Mouse (Mus musculus) heart, embryonic 16.5 days (tissue): ENCODE results near the gene 4930579F01Rik. TPM values are rescaled to one million over a fixed set of nuclear protein-coding genes. Genes with fewer than 3 reads are reported as not detected.

Experiments
- ATAC-seq: fragments of 200-750 bp; cut with Nextera tagmentation; replicated peaks from 2 replicates; pipeline ENCODE4 v1.8.0; 2017; ENCODE audit warnings: moderate number of reproducible peaks; ENCODE audit not compliant: insufficient read depth, low FRiP score; ENCODE audit errors: extremely low read depth
- H3K27ac ChIP-seq: fragments of 300-500 bp; sonication (generic); 2 replicates; pipeline ENCODE4 v1.5.1; 2014; ENCODE audit warnings: mild to moderate bottlenecking, low read length, control low read depth, moderate library complexity
- H3K27me3 ChIP-seq: fragments of 300-500 bp; sonication (generic); 2 replicates; pipeline ENCODE4 v1.6.1; 2014; ENCODE audit warnings: low read length, mixed read lengths; ENCODE audit not compliant: control insufficient read depth, insufficient read depth
- H3K36me3 ChIP-seq: fragments of 300-500 bp; sonication (generic); 2 replicates; pipeline ENCODE4 v1.6.1; 2014; ENCODE audit not compliant: control insufficient read depth, insufficient read depth
- H3K4me1 ChIP-seq: fragments of 300-500 bp; sonication (generic); 2 replicates; pipeline ENCODE4 v1.6.1; 2014; ENCODE audit warnings: low read length, mixed read lengths; ENCODE audit not compliant: control insufficient read depth, insufficient read depth
- H3K4me2 ChIP-seq: fragments of 300-500 bp; sonication (generic); 2 replicates; pipeline ENCODE4 v1.6.1; 2014; ENCODE audit warnings: low read depth, mild to moderate bottlenecking, control low read depth, low read length
- H3K4me3 ChIP-seq: fragments of 300-500 bp; sonication (generic); 2 replicates; pipeline ENCODE4 v1.5.1; 2014; ENCODE audit warnings: mild to moderate bottlenecking, control low read depth, low read length
- H3K9ac ChIP-seq: fragments of 300-500 bp; sonication (generic); 2 replicates; pipeline ENCODE4 v1.6.1; 2014; ENCODE audit warnings: low read length, control low read depth
- H3K9me3 ChIP-seq: fragments of 300-500 bp; sonication (generic); replicated peaks from 2 replicates; pipeline ENCODE4 v1.6.1; 2016; ENCODE audit warnings: low read length; ENCODE audit not compliant: control insufficient read depth
- WGBS: fragments of 180-500 bp; shearing (Covaris S2); extraction: QIAGEN DNeasy Blood & Tissue Kit; methylation state at CpG from one replicate; pipeline ENCODE4 v1.1.7; 2014; 5-methylcytosine and 5-hydroxymethylcytosine counted together
- polyA plus RNA-seq: library from polyadenylated mRNA; unstranded; fragments of >200 nt; fragmentation: Nextera tagmentation; extraction: Ambion mirVana; gene quantifications from 2 replicates; pipeline ENCODE4 v1.2.1, GENCODE M21; 2015

Gene 4930579F01Rik
- polyA plus RNA-seq, 1 experiment from 2014 or later = not detected

- no peak for ATAC-seq
- WGBS = 37% methylated on average over 5 of the region's 5 CpGs
Observed at GRCm38 (mm10) chr3:138222952-138223351, 29.3 kb upstream of the 4930579F01Rik start.

DNA sequence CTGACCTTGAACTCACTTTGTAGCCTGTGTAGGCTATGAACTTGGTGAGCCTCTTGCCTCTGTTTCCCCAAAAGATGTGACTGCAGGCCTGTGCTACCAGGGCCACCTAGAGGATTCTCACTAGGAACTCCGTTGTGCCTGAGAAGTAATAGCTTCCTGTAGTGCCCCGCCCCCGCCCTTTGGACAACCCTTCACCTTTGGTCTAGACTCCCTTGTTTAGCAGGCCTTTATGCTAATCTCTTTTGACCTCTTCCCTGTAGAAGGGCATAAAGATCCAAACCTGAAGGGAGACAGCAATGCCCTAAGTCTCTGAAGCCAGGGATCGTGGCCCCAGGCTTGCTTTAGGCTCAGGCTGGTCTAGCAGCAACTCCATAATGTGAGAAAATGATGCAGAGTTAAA is 28.9 kb upstream of the 4930579F01Rik start:
- Histone ChIP-seq H3K27me3 (no peaks in the 10 kb centered on the region), H3K4me1 (no peaks in the 10 kb centered on the region), H3K4me3 (no peak overlapping the region), H3K4me2 (no peak overlapping the region), H3K9me3 (no peaks in the 10 kb centered on the region), H3K27ac (no peak overlapping the region), H3K36me3 (no peaks in the 10 kb centered on the region), H3K9ac (no peak overlapping the region)
- 62% methylated on average over 4 of the region's 4 CpGs for WGBS
- ATAC-seq = no peak

More at GRCm38 (mm10) chr3:138222952-138223351, 29.3 kb upstream of the 4930579F01Rik start:
- Histone ChIP-seq H3K27me3 (no peaks in the 10 kb centered on the region), H3K9me3 (no peaks in the 10 kb centered on the region), H3K4me3 (no peak overlapping the region), H3K36me3 (no peaks in the 10 kb centered on the region), H3K4me1 (no peaks in the 10 kb centered on the region), H3K9ac (no peak overlapping the region), H3K4me2 (no peak overlapping the region), H3K27ac (no peak overlapping the region)

- H3K9me3 ChIP-seq = no peaks in the 10 kb centered on the region
- no peaks in the 10 kb centered on the region for H3K27me3 ChIP-seq
- ATAC-seq = no peak
- H3K27ac ChIP-seq = no peak overlapping the region
- no peaks in the 10 kb centered on the region for H3K36me3 ChIP-seq
- no peak overlapping the region for H3K4me2 ChIP-seq
- no peaks in the 10 kb centered on the region for H3K4me1 ChIP-seq
- no peak overlapping the region for H3K9ac ChIP-seq
- WGBS = 85% methylated on average over 11 of the region's 11 CpGs
- no peak overlapping the region for H3K4me3 ChIP-seq
Observed at GRCm38 (mm10) chr3:138221116-138221515, 27.5 kb upstream of the 4930579F01Rik start.

GRCm38 (mm10) chr3:138217631-138218264 is 24.1 kb upstream of the 4930579F01Rik start, which contains the start of gene Adh7:
Gene Adh7, plus strand, starts transcription at chr3:138217760.
- Histone ChIP-seq H3K4me3 (no peak within 1 kb of the TSS), H3K36me3 (no peaks in the 10 kb centered on the region), H3K9me3 (no peaks in the 10 kb centered on the region), H3K4me2 (no peak within 1 kb of the TSS), H3K9ac (no peak within 1 kb of the TSS), H3K27ac (no peak within 1 kb of the TSS), H3K27me3 (no peaks in the 10 kb centered on the region), H3K4me1 (no peaks in the 10 kb centered on the region)
- WGBS = 71% methylated on average over 10 of the region's 10 CpGs
- no peak for ATAC-seq

GRCm38 (mm10) chr3:138216091-138216490 is 22.5 kb upstream of the 4930579F01Rik start:
- Histone ChIP-seq H3K9ac (no peak overlapping the region), H3K4me1 (no peaks in the 10 kb centered on the region), H3K27me3 (no peaks in the 10 kb centered on the region), H3K9me3 (no peaks in the 10 kb centered on the region), H3K27ac (no peak overlapping the region), H3K4me3 (no peak overlapping the region), H3K36me3 (no peaks in the 10 kb centered on the region), H3K4me2 (no peak overlapping the region)
- no peak for ATAC-seq
- WGBS = 81% methylated on average over 8 of the region's 8 CpGs

GRCm38 (mm10) chr3:138215395-138215989 is 21.9 kb upstream of the 4930579F01Rik start:
- no peaks in the 10 kb centered on the region for H3K4me1 ChIP-seq
- H3K27ac ChIP-seq = no peak overlapping the region
- no peak overlapping the region for H3K4me3 ChIP-seq
- no peaks in the 10 kb centered on the region for H3K9me3 ChIP-seq
- no peak overlapping the region for H3K9ac ChIP-seq
- no peaks in the 10 kb centered on the region for H3K27me3 ChIP-seq
- no peak overlapping the region for H3K4me2 ChIP-seq
- H3K36me3 ChIP-seq = no peaks in the 10 kb centered on the region
- ATAC-seq = no peak
- WGBS = 57% methylated on average over 11 of the region's 11 CpGs

DNA sequence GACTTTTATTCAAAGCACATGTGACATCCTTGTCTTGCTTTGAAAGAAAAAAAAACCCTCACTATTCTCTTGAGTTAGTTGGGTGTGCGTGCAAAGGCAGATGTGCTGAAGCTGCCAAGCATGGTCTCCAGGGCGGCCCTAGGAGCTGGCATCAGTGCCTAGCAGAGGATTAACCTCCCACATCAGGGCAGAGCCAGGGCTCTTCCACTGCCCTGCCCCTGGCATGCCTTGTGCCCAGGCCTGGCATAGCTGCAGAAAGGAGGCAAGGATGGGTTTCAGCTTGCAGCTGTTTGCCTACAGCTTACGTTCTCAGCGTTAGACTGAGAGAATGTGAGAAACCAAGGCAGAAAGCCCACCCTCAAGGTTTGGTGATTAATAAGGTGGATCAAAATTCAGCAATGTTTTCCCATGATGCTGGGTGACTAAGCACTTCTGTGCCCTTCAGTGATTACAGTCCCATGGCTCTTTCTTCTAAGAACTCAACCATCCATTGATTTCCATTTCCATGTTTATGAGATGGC is 18.9 kb upstream of the 4930579F01Rik start:
- Histone ChIP-seq H3K9me3 (no peaks in the 10 kb centered on the region), H3K27me3 (no peaks in the 10 kb centered on the region)

DNA sequence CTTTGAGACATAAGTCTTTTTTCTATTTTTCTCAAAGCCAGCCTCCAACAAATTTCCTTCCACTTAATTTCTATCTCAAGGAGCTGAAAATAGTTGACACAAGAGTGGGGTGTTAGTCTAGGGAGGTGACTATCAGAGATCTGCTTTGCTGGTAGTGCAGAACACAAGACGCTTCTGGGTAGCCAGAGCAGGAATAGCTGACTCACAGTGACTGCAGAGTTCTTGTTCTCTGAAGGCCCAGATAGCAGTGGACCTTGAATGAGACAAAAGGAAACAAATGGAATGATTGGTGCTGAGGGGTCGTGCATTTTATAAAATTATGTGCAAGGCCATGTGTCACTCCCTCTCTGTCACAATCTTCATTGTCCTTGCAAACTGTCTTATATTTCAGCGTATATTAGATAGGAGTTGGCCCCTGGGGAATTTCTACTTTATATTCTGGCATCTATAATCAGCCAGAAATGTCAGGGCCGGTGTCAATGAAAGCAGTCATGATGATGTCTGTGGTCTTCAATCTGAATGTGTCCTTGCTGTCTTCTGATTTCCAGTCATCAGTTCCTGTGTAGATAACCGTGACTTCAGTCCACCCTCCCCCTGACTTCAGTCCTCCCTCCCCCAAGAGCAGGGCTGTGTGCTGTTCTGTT is 16.9 kb upstream of the 4930579F01Rik start:
- Histone ChIP-seq H3K36me3 (no peaks in the 10 kb centered on the region), H3K9ac (no peak overlapping the region), H3K27ac (no peak overlapping the region), H3K4me2 (no peak overlapping the region), H3K27me3 (no peaks in the 10 kb centered on the region), H3K9me3 (no peaks in the 10 kb centered on the region), H3K4me3 (no peak overlapping the region), H3K4me1 (no peaks in the 10 kb centered on the region)
- ATAC-seq = no peak
- WGBS = 56% methylated on average over 5 of the region's 5 CpGs

More for the DNA sequence above, 18.9 kb upstream of the 4930579F01Rik start:
- Histone ChIP-seq H3K4me2 (no peak overlapping the region), H3K36me3 (no peaks in the 10 kb centered on the region), H3K4me1 (no peaks in the 10 kb centered on the region), H3K9ac (no peak overlapping the region), H3K4me3 (no peak overlapping the region), H3K27ac (no peak overlapping the region)
- 93% methylated on average over 4 of the region's 4 CpGs for WGBS
- no peak for ATAC-seq

- no peak overlapping the region for H3K27ac ChIP-seq
- no peak overlapping the region for H3K4me2 ChIP-seq
- ATAC-seq = no peak
- WGBS = 79% methylated on average over 3 of the region's 3 CpGs
- no peaks in the 10 kb centered on the region for H3K36me3 ChIP-seq
- no peaks in the 10 kb centered on the region for H3K9me3 ChIP-seq
- no peaks in the 10 kb centered on the region for H3K27me3 ChIP-seq
- H3K4me1 ChIP-seq = no peaks in the 10 kb centered on the region
- no peak overlapping the region for H3K4me3 ChIP-seq
- H3K9ac ChIP-seq = no peak overlapping the region
Observed at GRCm38 (mm10) chr3:138208821-138209220, 15.2 kb upstream of the 4930579F01Rik start.
